Mouse (Mus musculus) limb, embryonic 15.5 days (tissue): ENCODE data around the gene Zfand6. TPM values are rescaled to one million over a fixed set of nuclear protein-coding genes. Genes with fewer than 3 reads are reported as not detected.

Experiments
- ATAC-seq: fragments of 200-750 bp; cut with Nextera tagmentation; 2 replicates; pipeline ENCODE4 v1.8.0; 2017; ENCODE audit warnings: low read depth, moderate TSS enrichment; ENCODE audit not compliant: insufficient number of reproducible peaks, low FRiP score, low TSS enrichment
- H3K27ac ChIP-seq: fragments of 300-500 bp; sonication (generic); 2 replicates; pipeline ENCODE4 v1.5.1; 2015; ENCODE audit warnings: moderate library complexity, mild to moderate bottlenecking, inconsistent platforms
- H3K27me3 ChIP-seq: fragments of 300-500 bp; sonication (generic); 2 replicates; pipeline ENCODE4 v1.6.1; 2015; ENCODE audit warnings: inconsistent platforms
- H3K36me3 ChIP-seq: fragments of 300-500 bp; sonication (generic); 2 replicates; pipeline ENCODE4 v1.6.1; 2015; ENCODE audit warnings: inconsistent platforms
- H3K4me1 ChIP-seq: fragments of 300-500 bp; sonication (generic); 2 replicates; pipeline ENCODE4 v1.6.1; 2015; ENCODE audit warnings: inconsistent platforms
- H3K4me2 ChIP-seq: fragments of 300-500 bp; sonication (generic); 2 replicates; pipeline ENCODE4 v1.6.1; 2015; ENCODE audit warnings: mild to moderate bottlenecking, inconsistent platforms
- H3K4me3 ChIP-seq: fragments of 300-500 bp; sonication (generic); 2 replicates; pipeline ENCODE4 v1.5.1; 2015; ENCODE audit warnings: mild to moderate bottlenecking, inconsistent platforms
- H3K9ac ChIP-seq: fragments of 300-500 bp; sonication (generic); 2 replicates; pipeline ENCODE4 v1.6.1; 2015; ENCODE audit warnings: inconsistent platforms
- H3K9me3 ChIP-seq: fragments of 300-500 bp; sonication (generic); 2 replicates; pipeline ENCODE4 v1.6.1; 2016; ENCODE audit warnings: inconsistent platforms
- WGBS: fragments of 180-500 bp; shearing (Covaris S2); methylation state at CpG from one replicate; pipeline ENCODE4 v1.1.7; 2015; 5-methylcytosine and 5-hydroxymethylcytosine counted together
- polyA plus RNA-seq: library from polyadenylated mRNA; unstranded; fragments of >200 nt; fragmentation: Nextera tagmentation; extraction: Ambion mirVana; gene quantifications from 2 replicates; pipeline ENCODE4 v1.2.1, GENCODE M21; 2015

Gene Zfand6
- polyA plus RNA-seq, 1 experiment from 2014 or later, result 153 TPM

DNA sequence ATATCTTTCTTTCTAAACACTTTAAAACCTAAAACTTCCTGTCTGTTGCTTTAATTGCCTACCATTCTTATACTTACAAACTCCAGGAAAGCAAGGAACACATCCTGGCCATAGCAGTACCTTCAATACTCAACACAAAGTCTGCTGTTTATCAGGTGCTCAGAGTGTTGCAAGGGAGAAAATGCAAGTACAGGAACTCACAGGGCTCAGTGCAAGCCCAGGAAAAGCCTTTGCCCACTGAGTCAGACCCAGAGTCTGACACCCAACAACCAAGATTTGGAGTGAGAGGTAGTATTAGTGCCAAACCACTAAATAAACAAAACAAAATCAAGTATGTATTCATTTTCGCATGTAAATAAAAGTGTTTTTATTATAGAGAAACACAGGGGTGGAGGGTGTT lies 5.1 kb downstream of the Zfand6 start:
- no peak overlapping the region for H3K9ac ChIP-seq
- WGBS, result 88% methylated on average over 1 of the region's 1 CpGs
- no peak overlapping the region for H3K27ac ChIP-seq
- no peak for ATAC-seq
- no peak overlapping the region for H3K4me2 ChIP-seq
- H3K4me1 ChIP-seq, result peaks cover 7% of the 10 kb centered on the region
- H3K36me3 ChIP-seq, result no peaks in the 10 kb centered on the region
- no peaks in the 10 kb centered on the region for H3K9me3 ChIP-seq
- no peaks in the 10 kb centered on the region for H3K27me3 ChIP-seq
- no peak overlapping the region for H3K4me3 ChIP-seq

DNA sequence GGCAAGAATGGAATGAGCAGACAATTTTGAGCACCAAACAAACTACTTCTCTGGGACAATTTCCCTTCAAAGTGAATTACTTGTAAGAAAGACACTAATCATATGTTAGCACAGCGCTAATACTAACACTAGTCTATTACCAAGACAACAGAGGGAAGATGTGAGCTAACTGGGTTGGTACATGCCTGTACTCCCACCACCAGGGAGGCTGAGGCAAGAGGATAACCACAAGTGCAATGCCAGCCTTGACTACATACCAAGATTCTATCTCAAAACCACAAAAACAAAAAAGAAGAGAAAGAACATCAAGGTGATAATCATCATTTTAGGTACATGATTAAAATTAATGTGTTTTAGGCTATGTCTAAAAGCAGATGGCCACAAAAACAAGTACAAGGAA lies 8.2 kb downstream of the Zfand6 start:
- no peak for ATAC-seq
- Histone ChIP-seq H3K27me3 (no peaks in the 10 kb centered on the region), H3K36me3 (no peaks in the 10 kb centered on the region), H3K27ac (no peak overlapping the region), H3K4me3 (no peak overlapping the region), H3K9me3 (no peaks in the 10 kb centered on the region), H3K9ac (no peak overlapping the region), H3K4me1 (peaks cover 7% of the 10 kb centered on the region), H3K4me2 (no peak overlapping the region)
- WGBS, result 81% methylated on average over 1 of the region's 1 CpGs

- H3K4me1 ChIP-seq, result peaks cover 7% of the 10 kb centered on the region
- H3K4me3 ChIP-seq, result no peak overlapping the region
- no peak overlapping the region for H3K27ac ChIP-seq
- H3K27me3 ChIP-seq, result no peaks in the 10 kb centered on the region
- no peaks in the 10 kb centered on the region for H3K9me3 ChIP-seq
- no peak overlapping the region for H3K4me2 ChIP-seq
- no peak overlapping the region for H3K9ac ChIP-seq
- H3K36me3 ChIP-seq, result no peaks in the 10 kb centered on the region
- no peak for ATAC-seq
Observed at GRCm38 (mm10) chr7:84680931-84681330, 8.8 kb downstream of the Zfand6 start.

DNA sequence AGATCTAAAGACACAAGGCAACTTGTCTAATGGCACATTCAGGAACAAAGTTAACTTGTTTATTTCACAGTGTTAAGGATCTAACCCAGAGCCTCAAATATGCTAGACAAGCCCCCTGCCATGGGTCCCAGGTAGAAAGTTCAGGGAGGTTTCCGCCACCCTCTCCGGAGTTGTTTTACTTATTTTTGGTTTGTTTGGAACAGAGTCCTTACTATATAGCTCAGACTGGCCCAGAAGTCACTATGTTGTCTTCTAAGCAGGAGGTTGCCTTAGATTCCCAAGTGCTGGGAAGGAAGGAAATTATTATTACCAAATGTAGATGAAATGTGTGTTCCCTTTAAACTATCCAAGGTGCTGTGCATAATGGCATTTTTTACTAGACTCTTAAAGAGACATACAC lies 9.7 kb downstream of the Zfand6 start:
- WGBS, result 34% methylated on average over 2 of the region's 2 CpGs
- H3K36me3 ChIP-seq, result no peaks in the 10 kb centered on the region
- H3K4me3 ChIP-seq, result peak overlapping the region; percentile 22
- no peaks in the 10 kb centered on the region for H3K27me3 ChIP-seq
- no peaks in the 10 kb centered on the region for H3K9me3 ChIP-seq
- H3K4me1 ChIP-seq, result peaks cover 7% of the 10 kb centered on the region
- H3K9ac ChIP-seq, result no peak overlapping the region
- peak overlapping the region; percentile 40 for H3K4me2 ChIP-seq
- ATAC-seq, result no peak
- H3K27ac ChIP-seq, result peak overlapping the region; percentile 69

GRCm38 (mm10) chr7:84679264-84679663 lies 10.5 kb downstream of the Zfand6 start:
- Histone ChIP-seq H3K27ac (no peak overlapping the region), H3K4me3 (peak overlapping the region; percentile 42), H3K4me2 (peak overlapping the region; percentile 40), H3K9ac (no peak overlapping the region), H3K36me3 (no peaks in the 10 kb centered on the region), H3K4me1 (peaks cover 7% of the 10 kb centered on the region), H3K27me3 (no peaks in the 10 kb centered on the region), H3K9me3 (no peaks in the 10 kb centered on the region)
- 2% methylated on average over 4 of the region's 4 CpGs for WGBS
- ATAC-seq, result peak; percentile 94

- H3K27me3 ChIP-seq, result no peaks in the 10 kb centered on the region
- no peak overlapping the region for H3K9ac ChIP-seq
- ATAC-seq, result no peak
- H3K27ac ChIP-seq, result no peak overlapping the region
- WGBS, result 61% methylated on average over 1 of the region's 1 CpGs
- H3K4me1 ChIP-seq, result peaks cover under 1% of the 10 kb centered on the region; the same call in 1 of the 2 replicates
- H3K4me2 ChIP-seq, result no peak overlapping the region
- H3K4me3 ChIP-seq, result no peak overlapping the region
- H3K9me3 ChIP-seq, result no peaks in the 10 kb centered on the region
- no peaks in the 10 kb centered on the region for H3K36me3 ChIP-seq
Observed at GRCm38 (mm10) chr7:84673103-84673502, 16.7 kb downstream of the Zfand6 start.

GRCm38 (mm10) chr7:84669554-84670152 lies 20.1 kb downstream of the Zfand6 start:
- no peak overlapping the region for H3K27ac ChIP-seq
- no peak for ATAC-seq
- WGBS, result 68% methylated on average over 1 of the region's 1 CpGs
- H3K36me3 ChIP-seq, result no peaks in the 10 kb centered on the region
- H3K4me1 ChIP-seq, result no peaks in the 10 kb centered on the region
- H3K9me3 ChIP-seq, result no peaks in the 10 kb centered on the region
- no peak overlapping the region for H3K9ac ChIP-seq
- no peaks in the 10 kb centered on the region for H3K27me3 ChIP-seq
- no peak overlapping the region for H3K4me2 ChIP-seq
- no peak overlapping the region for H3K4me3 ChIP-seq

DNA sequence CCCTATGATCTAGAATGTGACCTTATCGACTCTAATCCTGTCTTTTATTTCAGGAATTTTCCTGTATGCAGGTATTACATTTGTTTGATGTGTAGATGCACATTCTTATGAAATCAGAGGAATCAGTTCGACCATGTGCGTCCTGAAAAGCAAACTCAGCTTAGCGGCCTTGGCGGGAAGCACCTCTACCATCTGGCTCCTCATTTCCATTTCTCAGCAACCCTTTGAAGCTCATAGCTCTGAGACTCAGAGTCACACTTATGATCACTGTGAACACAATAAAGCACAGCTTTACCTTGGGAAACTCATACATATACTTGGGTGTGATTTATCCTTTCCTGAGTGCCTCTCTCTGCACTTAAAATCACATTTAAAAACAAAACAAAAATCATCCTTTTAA lies 21.8 kb downstream of the Zfand6 start:
- no peaks in the 10 kb centered on the region for H3K4me1 ChIP-seq
- ATAC-seq, result no peak
- H3K9ac ChIP-seq, result no peak overlapping the region
- H3K27ac ChIP-seq, result no peak overlapping the region
- no peaks in the 10 kb centered on the region for H3K27me3 ChIP-seq
- H3K9me3 ChIP-seq, result no peaks in the 10 kb centered on the region
- no peak overlapping the region for H3K4me2 ChIP-seq
- WGBS, result 82% methylated on average over 5 of the region's 5 CpGs
- no peak overlapping the region for H3K4me3 ChIP-seq
- no peaks in the 10 kb centered on the region for H3K36me3 ChIP-seq

DNA sequence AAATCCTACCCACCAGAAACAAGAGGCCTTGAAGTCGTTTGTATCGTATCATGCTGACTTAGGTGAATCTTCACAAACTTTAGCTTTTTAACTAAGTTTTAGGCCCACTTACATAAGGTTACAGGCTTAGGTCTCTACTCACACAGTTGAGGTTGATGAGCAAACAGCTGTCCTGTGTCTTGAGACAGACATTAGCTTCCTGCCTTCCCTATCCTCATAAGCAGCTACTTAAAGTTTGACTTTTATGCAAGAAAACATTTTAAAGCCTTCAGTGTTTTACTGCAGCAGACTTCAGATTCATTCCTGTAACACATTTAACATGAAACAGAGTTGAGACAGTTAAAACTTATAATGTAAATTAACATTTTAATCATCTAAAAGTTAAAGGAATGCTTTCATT lies 37.0 kb downstream of the Zfand6 start:
- Histone ChIP-seq H3K27ac (no peak overlapping the region), H3K9me3 (no peaks in the 10 kb centered on the region), H3K9ac (no peak overlapping the region), H3K36me3 (no peaks in the 10 kb centered on the region), H3K4me3 (no peak overlapping the region), H3K27me3 (no peaks in the 10 kb centered on the region), H3K4me2 (no peak overlapping the region), H3K4me1 (no peaks in the 10 kb centered on the region)
- WGBS, result 80% methylated on average over 2 of the region's 2 CpGs
- no peak for ATAC-seq

- WGBS, result 60% methylated on average over 2 of the region's 2 CpGs
- Histone ChIP-seq H3K4me2 (no peak overlapping the region), H3K36me3 (no peaks in the 10 kb centered on the region), H3K9ac (no peak overlapping the region), H3K27me3 (no peaks in the 10 kb centered on the region), H3K4me3 (no peak overlapping the region), H3K9me3 (no peaks in the 10 kb centered on the region), H3K4me1 (no peaks in the 10 kb centered on the region), H3K27ac (no peak overlapping the region)
- no peak for ATAC-seq
Observed at GRCm38 (mm10) chr7:84651987-84652321, 37.8 kb downstream of the Zfand6 start.

GRCm38 (mm10) chr7:84651303-84651986 lies 38.3 kb downstream of the Zfand6 start:
- no peak overlapping the region for H3K4me2 ChIP-seq
- no peaks in the 10 kb centered on the region for H3K9me3 ChIP-seq
- no peak overlapping the region for H3K9ac ChIP-seq
- 91% methylated on average over 4 of the region's 4 CpGs for WGBS
- H3K4me3 ChIP-seq, result no peak overlapping the region
- H3K27me3 ChIP-seq, result no peaks in the 10 kb centered on the region
- H3K36me3 ChIP-seq, result no peaks in the 10 kb centered on the region
- no peak for ATAC-seq
- no peaks in the 10 kb centered on the region for H3K4me1 ChIP-seq
- no peak overlapping the region for H3K27ac ChIP-seq

DNA sequence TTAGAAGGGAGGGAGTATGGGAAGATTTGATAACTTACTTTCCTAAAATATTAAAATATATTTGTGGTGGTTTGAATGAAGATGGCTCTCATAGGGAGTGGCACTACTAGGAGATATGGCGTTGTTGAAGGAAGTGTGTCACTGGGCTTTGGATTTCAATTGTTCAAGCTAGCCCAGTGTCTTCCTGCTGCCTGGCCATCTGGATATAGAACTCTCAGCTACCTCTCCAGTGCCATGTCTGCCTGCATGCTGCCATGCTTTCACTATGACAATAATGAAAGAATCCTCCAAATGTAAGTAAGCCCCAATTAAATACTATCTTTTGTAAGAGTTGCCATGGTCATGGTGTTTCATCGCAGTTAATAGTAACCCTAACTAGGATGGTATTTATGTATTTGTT lies 40.7 kb downstream of the Zfand6 start:
- no peaks in the 10 kb centered on the region for H3K27me3 ChIP-seq
- H3K36me3 ChIP-seq, result no peaks in the 10 kb centered on the region
- H3K27ac ChIP-seq, result no peak overlapping the region
- H3K9ac ChIP-seq, result no peak overlapping the region
- no peak overlapping the region for H3K4me2 ChIP-seq
- ATAC-seq, result no peak
- no peaks in the 10 kb centered on the region for H3K4me1 ChIP-seq
- WGBS, result 89% methylated on average over 2 of the region's 2 CpGs
- H3K9me3 ChIP-seq, result no peaks in the 10 kb centered on the region
- no peak overlapping the region for H3K4me3 ChIP-seq

GRCm38 (mm10) chr7:84646256-84646655 lies 43.5 kb downstream of the Zfand6 start:
- no peaks in the 10 kb centered on the region for H3K27me3 ChIP-seq
- ATAC-seq, result no peak
- no peaks in the 10 kb centered on the region for H3K36me3 ChIP-seq
- H3K9ac ChIP-seq, result no peak overlapping the region
- H3K27ac ChIP-seq, result no peak overlapping the region
- H3K4me2 ChIP-seq, result no peak overlapping the region
- WGBS, result 58% methylated on average over 1 of the region's 1 CpGs
- H3K4me3 ChIP-seq, result no peak overlapping the region
- H3K9me3 ChIP-seq, result no peaks in the 10 kb centered on the region
- no peaks in the 10 kb centered on the region for H3K4me1 ChIP-seq
